Mouse (Mus musculus): Measurements from ENCODE around the gene Trio.

GRCm38 (mm10) chr15:28053226-28053625 lies 27.6 kb upstream of the Trio start:
- TF ChIP-seq CTCF (IDR thresholded peaks at IDR 0.05; ENCODE audit: extremely low read depth, insufficient read depth, low read length), result no peak
- no peak for TF ChIP-seq POLR2A (IDR thresholded peaks at IDR 0.05; ENCODE audit: extremely low read depth, insufficient read depth, low read length)
